Mouse (Mus musculus) heart, postnatal 14 days (tissue): ENCODE measurements around the gene Gm4763. TPM values are rescaled to one million over a fixed set of nuclear protein-coding genes. Genes with fewer than 3 reads are reported as not detected.

Source experiments
- total RNA-seq, 2 experiments: library from RNA; stranded (reverse); gene quantifications; 2 replicates each; pipeline ENCODE4 v1.2.3; 2021

Gene Gm4763
- total RNA-seq, 2 experiments from 2014 or later: not detected

Other genes with a start within 250 kb of the Gm4763 start
- gene Cadm4, start 244.9 kb downstream of the Gm4763 start, total RNA-seq: 10 to 100 TPM; 14.3 to 14.7 TPM
- gene Zfp428, start 219.9 kb downstream of the Gm4763 start, total RNA-seq: 10 to 100 TPM; 13.8 to 14.7 TPM
- gene AC161166.1, start 214.5 kb downstream of the Gm4763 start, total RNA-seq: not detected
- gene Irgq, start 196.2 kb downstream of the Gm4763 start, total RNA-seq: 10 to 100 TPM; 18.2 to 19.5 TPM
- gene Pinlyp, start 180.8 kb downstream of the Gm4763 start, total RNA-seq: not detected
- gene Xrcc1, start 180.6 kb downstream of the Gm4763 start, total RNA-seq: 10 to 100 TPM; 23.8 to 26.3 TPM
- 10 to 100 TPM; 29.8 to 30.1 TPM for gene Ethe1, start 139.4 kb downstream of the Gm4763 start, total RNA-seq
- gene Zfp575, start 139.3 kb downstream of the Gm4763 start, total RNA-seq: under 1 TPM; 0.12 TPM
- under 1 TPM; 0.51 to 0.55 TPM for gene Phldb3, start 116.1 kb downstream of the Gm4763 start, total RNA-seq
- gene Lypd3, start 90.4 kb downstream of the Gm4763 start, total RNA-seq: not detected
- gene Tex101, start 50.2 kb downstream of the Gm4763 start, total RNA-seq: not detected
- gene BC049730, start 17.7 kb downstream of the Gm4763 start, total RNA-seq: not detected
- gene Cd177, start 33.4 kb upstream of the Gm4763 start, total RNA-seq: under 1 TPM in 1 of 2 experiments, not detected in 1; 0.17 TPM
- not detected for gene Ceacam10, start 50.3 kb upstream of the Gm4763 start, total RNA-seq
- not detected for gene Gm9844, start 135.3 kb upstream of the Gm4763 start, total RNA-seq
- gene Lypd4, start 143.0 kb upstream of the Gm4763 start, total RNA-seq: not detected
- not detected for gene Dmrtc2, start 143.1 kb upstream of the Gm4763 start, total RNA-seq
- 100 to 1,000 TPM; 529 to 548 TPM for gene Rps19, start 157.5 kb upstream of the Gm4763 start, total RNA-seq
- gene Cd79a, start 170.5 kb upstream of the Gm4763 start, total RNA-seq: 1 to 10 TPM; 1.3 to 1.5 TPM
- 10 to 100 TPM; 76.1 to 78.7 TPM for gene Arhgef1, start 176.0 kb upstream of the Gm4763 start, total RNA-seq
- gene Gm4881, start 217.6 kb upstream of the Gm4763 start, total RNA-seq: not detected
- gene Rabac1, start 245.8 kb upstream of the Gm4763 start, total RNA-seq: 100 to 1,000 TPM; 289 to 303 TPM